Mouse (Mus musculus) G1E-ER4 (cell line): ENCODE results near the gene Erc2. TPM values are rescaled to one million over a fixed set of nuclear protein-coding genes. Genes with fewer than 3 reads are reported as not detected.

Source experiments
- GATA1 ChIP-seq: IDR thresholded peaks from one replicate; pipeline ENCODE4 v1.8.0; 2012; ENCODE audit warnings: low read length, inconsistent platforms
- polyA plus RNA-seq: library from polyadenylated mRNA; stranded (reverse); fragments of >175 nt; gene quantifications from 2 replicates; pipeline ENCODE4 v1.2.3, GENCODE M21; 2012

Gene Erc2
- not detected in 2 replicates for polyA plus RNA-seq

GRCm38 (mm10) chr14:27622176-27622922 is at the start of gene Erc2:
Erc2 (plus strand) TSS chr14:27622428.
- TF ChIP-seq GATA1: no peak

GRCm38 (mm10) chr14:27578443-27578842 is 43.8 kb upstream of the Erc2 start:
- no peak for TF ChIP-seq GATA1

- no peak for TF ChIP-seq GATA1
Observed at GRCm38 (mm10) chr14:27592163-27592562, 30.1 kb upstream of the Erc2 start.

- no peak for TF ChIP-seq GATA1
Observed at GRCm38 (mm10) chr14:27596265-27596664, 26.0 kb upstream of the Erc2 start.

GRCm38 (mm10) chr14:27602136-27602535 is 20.1 kb upstream of the Erc2 start:
- TF ChIP-seq GATA1: no peak

GRCm38 (mm10) chr14:27607419-27607818 is 14.8 kb upstream of the Erc2 start:
- no peak for TF ChIP-seq GATA1

GRCm38 (mm10) chr14:27613766-27614165 is 8.5 kb upstream of the Erc2 start:
- TF ChIP-seq GATA1: no peak

GRCm38 (mm10) chr14:27617286-27617685 is 4.9 kb upstream of the Erc2 start:
- no peak for TF ChIP-seq GATA1

GRCm38 (mm10) chr14:27621576-27621975 is 652 bp upstream of the Erc2 start:
- TF ChIP-seq GATA1: no peak

- TF ChIP-seq GATA1: no peak
Observed at GRCm38 (mm10) chr14:27622923-27623219, 643 bp downstream of the Erc2 start.

GRCm38 (mm10) chr14:27623368-27623767 is 1.1 kb downstream of the Erc2 start:
- no peak for TF ChIP-seq GATA1

GRCm38 (mm10) chr14:27628701-27629100 is 6.5 kb downstream of the Erc2 start:
- TF ChIP-seq GATA1: no peak

- no peak for TF ChIP-seq GATA1
Observed at GRCm38 (mm10) chr14:27629369-27630012, 7.3 kb downstream of the Erc2 start.

GRCm38 (mm10) chr14:27630973-27631640 is 8.9 kb downstream of the Erc2 start:
- TF ChIP-seq GATA1: no peak

- no peak for TF ChIP-seq GATA1
Observed at GRCm38 (mm10) chr14:27634761-27635160, 12.5 kb downstream of the Erc2 start.

- no peak for TF ChIP-seq GATA1
Observed at GRCm38 (mm10) chr14:27636556-27636955, 14.3 kb downstream of the Erc2 start.

- no peak for TF ChIP-seq GATA1
Observed at GRCm38 (mm10) chr14:27641382-27641781, 19.2 kb downstream of the Erc2 start.
